Mouse (Mus musculus): ENCODE measurements around the gene Plpp3. TPM values are rescaled to one million over a fixed set of nuclear protein-coding genes. Genes with fewer than 3 reads are reported as not detected.

The Plpp3 gene
- polyA plus RNA-seq, 1 experiment from 2014 or later = 60.2 TPM

GRCm38 (mm10) chr4:105202439-105202838 is 45.3 kb downstream of the Plpp3 start:
- Histone ChIP-seq H3K4me3 (ENCODE audit: low read depth, low read length) (no peak overlapping the region), H3K4me2 (replicated peaks; ENCODE audit: low read depth) (no peak overlapping the region), H3K27ac (replicated peaks) (peak overlapping the region; percentile 0; the same call in 1 of the 2 replicates), H3K36me3 (ENCODE audit: control insufficient read depth, insufficient read depth, low read length) (peaks cover 6% of the 10 kb centered on the region; the same call in 1 of the 2 replicates), H3K9me3 (ENCODE audit: control insufficient read depth, low read length) (no peaks in the 10 kb centered on the region), H3K4me1 (replicated peaks; ENCODE audit: control insufficient read depth, insufficient read depth) (peaks cover 17% of the 10 kb centered on the region), H3K9ac (ENCODE audit: low read length) (no peak overlapping the region), H3K27me3 (ENCODE audit: control insufficient read depth, insufficient read depth, low read length) (no peaks in the 10 kb centered on the region)
- WGBS = 64% methylated on average over 3 of the region's 3 CpGs
- TF ChIP-seq CTCF (IDR thresholded peaks at IDR 0.05; ENCODE audit: low read depth) (no peak), EP300 (optimal IDR thresholded peaks at IDR 0.05) (peak; percentile 66)
- DNase-seq (ENCODE audit: low spot score) (no peak), ATAC-seq (ENCODE audit: low FRiP score, low TSS enrichment) (no peak)

DNA sequence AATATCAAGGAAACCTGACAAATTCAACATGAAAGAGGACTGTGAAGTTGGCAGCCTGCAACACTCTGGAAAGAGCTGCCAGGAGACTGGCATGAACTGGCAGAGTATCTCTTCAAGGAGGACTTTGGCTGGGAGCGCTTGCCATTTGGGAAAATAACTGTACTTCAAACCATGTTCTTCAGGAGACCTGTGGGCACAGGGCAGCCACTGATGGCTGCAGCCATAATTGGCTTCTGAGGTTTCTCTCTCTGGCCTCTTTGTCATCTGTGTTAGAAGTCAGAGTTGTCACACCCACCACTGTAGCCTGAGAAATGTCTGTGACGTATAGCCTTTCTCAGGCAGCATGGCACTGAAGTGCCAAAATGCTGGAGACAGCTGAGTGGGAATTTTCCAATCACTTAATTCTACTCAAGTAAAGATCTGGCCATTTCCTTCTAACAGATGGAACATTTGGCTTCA is 46.2 kb downstream of the Plpp3 start:
- Histone ChIP-seq H3K4me1 (replicated peaks; ENCODE audit: control insufficient read depth, insufficient read depth) (peaks cover 17% of the 10 kb centered on the region), H3K36me3 (ENCODE audit: control insufficient read depth, insufficient read depth, low read length) (peaks cover 4% of the 10 kb centered on the region), H3K9ac (ENCODE audit: low read length) (no peak overlapping the region), H3K4me2 (replicated peaks; ENCODE audit: low read depth) (no peak overlapping the region), H3K9me3 (ENCODE audit: control insufficient read depth, low read length) (no peaks in the 10 kb centered on the region), H3K27ac (replicated peaks) (peak overlapping the region; percentile 53), H3K4me3 (ENCODE audit: low read depth, low read length) (no peak overlapping the region), H3K27me3 (ENCODE audit: control insufficient read depth, insufficient read depth, low read length) (no peaks in the 10 kb centered on the region)
- DNase-seq (ENCODE audit: low spot score) (no peak), ATAC-seq (ENCODE audit: low FRiP score, low TSS enrichment) (no peak)
- 72% methylated on average over 2 of the region's 2 CpGs for WGBS
- TF ChIP-seq CTCF (IDR thresholded peaks at IDR 0.05; ENCODE audit: low read depth) = no peak
- no peak for TF ChIP-seq EP300 (optimal IDR thresholded peaks at IDR 0.05)

DNA sequence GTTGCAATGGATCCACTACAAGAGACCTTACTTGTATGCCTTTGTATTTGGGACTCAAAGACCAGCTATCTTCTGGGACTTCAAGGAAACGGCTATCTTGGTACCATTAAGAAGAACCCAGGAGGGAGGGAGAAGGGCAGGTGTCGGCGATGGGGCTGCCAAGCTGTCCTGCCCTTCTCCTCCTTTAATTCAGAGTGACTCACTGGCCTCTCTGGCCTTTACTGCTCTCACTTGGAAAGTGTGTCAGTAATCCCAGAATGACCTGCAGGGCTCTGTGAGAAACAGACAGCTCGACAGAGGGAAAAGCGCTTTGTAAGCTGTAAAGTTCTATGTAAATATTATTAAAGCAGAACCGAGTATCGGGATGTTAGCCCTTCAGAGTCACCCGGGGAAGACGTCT is 46.9 kb downstream of the Plpp3 start:
- 21% methylated on average over 9 of the region's 9 CpGs for WGBS
- peaks cover 10% of the 10 kb centered on the region for H3K36me3 ChIP-seq (ENCODE audit: control insufficient read depth, insufficient read depth, low read length)
- H3K9ac ChIP-seq (ENCODE audit: low read length) = no peak overlapping the region
- no peak for DNase-seq (ENCODE audit: low spot score)
- no peak for ATAC-seq (ENCODE audit: low FRiP score, low TSS enrichment)
- H3K4me3 ChIP-seq (ENCODE audit: low read depth, low read length) = no peak overlapping the region
- H3K9me3 ChIP-seq (ENCODE audit: control insufficient read depth, low read length) = no peaks in the 10 kb centered on the region
- peaks cover 17% of the 10 kb centered on the region for H3K4me1 ChIP-seq (replicated peaks; ENCODE audit: control insufficient read depth, insufficient read depth)
- peak overlapping the region; percentile 81 for H3K27ac ChIP-seq (replicated peaks)
- no peaks in the 10 kb centered on the region for H3K27me3 ChIP-seq (ENCODE audit: control insufficient read depth, insufficient read depth, low read length)
- no peak overlapping the region for H3K4me2 ChIP-seq (replicated peaks; ENCODE audit: low read depth)
- TF ChIP-seq CTCF (IDR thresholded peaks at IDR 0.05; ENCODE audit: low read depth) (no peak), EP300 (optimal IDR thresholded peaks at IDR 0.05) (no peak)

- Histone ChIP-seq H3K27me3 (ENCODE audit: control insufficient read depth, insufficient read depth, low read length) (no peaks in the 10 kb centered on the region), H3K9me3 (ENCODE audit: control insufficient read depth, low read length) (no peaks in the 10 kb centered on the region), H3K36me3 (ENCODE audit: control insufficient read depth, insufficient read depth, low read length) (peaks cover 14% of the 10 kb centered on the region), H3K27ac (replicated peaks) (peak overlapping the region; percentile 81), H3K4me2 (replicated peaks; ENCODE audit: low read depth) (peak overlapping the region; percentile 25; the same call in 1 of the 2 replicates), H3K9ac (ENCODE audit: low read length) (peak overlapping the region; percentile 41; the same call in 1 of the 2 replicates), H3K4me3 (ENCODE audit: low read depth, low read length) (no peak overlapping the region), H3K4me1 (replicated peaks; ENCODE audit: control insufficient read depth, insufficient read depth) (peaks cover 17% of the 10 kb centered on the region)
- DNase-seq (ENCODE audit: low spot score) (peak; percentile 64), ATAC-seq (ENCODE audit: low FRiP score, low TSS enrichment) (peak; percentile 45; the same call in 1 of the 2 replicates)
- TF ChIP-seq EP300 (optimal IDR thresholded peaks at IDR 0.05) (no peak), CTCF (IDR thresholded peaks at IDR 0.05; ENCODE audit: low read depth) (peak; percentile 25; the same call in 1 of the 2 replicates)
- WGBS = 29% methylated on average over 15 of the region's 15 CpGs
Measured at GRCm38 (mm10) chr4:105205045-105205851, 48.1 kb downstream of the Plpp3 start.

GRCm38 (mm10) chr4:105206102-105206501 is 49.0 kb downstream of the Plpp3 start:
- DNase-seq (ENCODE audit: low spot score) (no peak), ATAC-seq (ENCODE audit: low FRiP score, low TSS enrichment) (no peak)
- no peak overlapping the region for H3K4me3 ChIP-seq (ENCODE audit: low read depth, low read length)
- H3K4me2 ChIP-seq (replicated peaks; ENCODE audit: low read depth) = no peak overlapping the region
- peaks cover 14% of the 10 kb centered on the region for H3K36me3 ChIP-seq (ENCODE audit: control insufficient read depth, insufficient read depth, low read length)
- 60% methylated on average over 6 of the region's 6 CpGs for WGBS
- TF ChIP-seq CTCF (IDR thresholded peaks at IDR 0.05; ENCODE audit: low read depth) (no peak), EP300 (optimal IDR thresholded peaks at IDR 0.05) (no peak)
- no peak overlapping the region for H3K9ac ChIP-seq (ENCODE audit: low read length)
- peak overlapping the region; percentile 81 for H3K27ac ChIP-seq (replicated peaks)
- no peaks in the 10 kb centered on the region for H3K9me3 ChIP-seq (ENCODE audit: control insufficient read depth, low read length)
- H3K27me3 ChIP-seq (ENCODE audit: control insufficient read depth, insufficient read depth, low read length) = no peaks in the 10 kb centered on the region
- peaks cover 17% of the 10 kb centered on the region for H3K4me1 ChIP-seq (replicated peaks; ENCODE audit: control insufficient read depth, insufficient read depth)

GRCm38 (mm10) chr4:105206995-105207394 is 49.8 kb downstream of the Plpp3 start:
- TF ChIP-seq EP300 (optimal IDR thresholded peaks at IDR 0.05) = no peak
- TF ChIP-seq CTCF (IDR thresholded peaks at IDR 0.05; ENCODE audit: low read depth) = no peak
- Histone ChIP-seq H3K36me3 (ENCODE audit: control insufficient read depth, insufficient read depth, low read length) (peaks cover 14% of the 10 kb centered on the region), H3K9ac (ENCODE audit: low read length) (no peak overlapping the region), H3K27me3 (ENCODE audit: control insufficient read depth, insufficient read depth, low read length) (no peaks in the 10 kb centered on the region), H3K4me1 (replicated peaks; ENCODE audit: control insufficient read depth, insufficient read depth) (peaks cover 17% of the 10 kb centered on the region), H3K4me2 (replicated peaks; ENCODE audit: low read depth) (no peak overlapping the region), H3K4me3 (ENCODE audit: low read depth, low read length) (no peak overlapping the region), H3K9me3 (ENCODE audit: control insufficient read depth, low read length) (no peaks in the 10 kb centered on the region), H3K27ac (replicated peaks) (peak overlapping the region; percentile 81; the same call in 1 of the 2 replicates)
- ATAC-seq (ENCODE audit: low FRiP score, low TSS enrichment) (peak; percentile 39; the same call in 1 of the 2 replicates), DNase-seq (ENCODE audit: low spot score) (no peak)
- WGBS = 29% methylated on average over 8 of the region's 8 CpGs
